Mouse (Mus musculus) left cerebral cortex, adult 9 months (tissue): ENCODE data around the gene Gm49510.
A peak's percentile ranks its signal among the peaks of the same experiment; 100 is the strongest.

ENCODE experiments used
- DNase-seq, 2 experiments: peaks; one replicate each; pipeline ENCODE4 v3.0.0; 2022; ENCODE audit warnings: low spot score in 2 of 2

Gm49510 gene

DNA sequence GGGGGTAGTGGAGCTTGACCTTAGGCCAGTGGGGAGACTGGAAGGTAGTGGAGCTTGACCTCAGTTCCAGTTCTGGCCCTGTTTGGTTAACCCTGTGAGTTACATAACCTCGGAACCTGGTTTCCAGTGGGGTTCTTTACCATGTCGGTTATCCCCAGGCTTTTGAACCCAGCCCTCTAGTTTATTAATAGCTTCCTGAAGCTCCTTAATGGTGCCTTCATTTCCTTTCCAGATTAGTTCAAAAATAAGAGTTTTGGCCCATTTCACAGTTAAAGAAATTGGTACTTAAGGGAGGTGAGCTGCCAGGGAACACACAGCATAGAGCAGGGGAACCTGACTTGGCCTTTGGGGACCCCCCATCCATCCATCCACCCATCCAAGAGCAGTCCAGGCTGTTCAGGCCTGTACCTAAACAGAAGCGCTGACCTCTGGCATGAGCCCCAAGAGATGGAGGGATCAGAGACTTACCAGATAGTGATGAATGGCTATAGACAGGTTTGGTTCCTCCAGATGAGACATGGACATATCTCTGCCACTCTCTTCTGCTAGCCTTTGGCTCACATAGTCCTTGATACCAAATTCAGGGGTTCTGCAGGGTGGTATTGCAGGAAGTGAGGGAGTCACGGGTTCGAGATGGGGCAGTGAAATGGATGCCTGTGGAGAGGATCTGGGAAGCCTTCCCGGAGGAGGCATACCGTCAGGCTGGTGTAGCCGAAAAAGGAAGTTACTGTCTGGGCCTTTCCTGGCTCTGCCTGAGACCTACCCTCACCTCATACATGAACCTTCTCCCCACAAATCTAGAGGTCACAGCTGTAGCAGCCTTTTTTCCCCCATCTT lies 15.6 kb downstream of the Gm49510 start:
- DNase-seq = no peak

DNA sequence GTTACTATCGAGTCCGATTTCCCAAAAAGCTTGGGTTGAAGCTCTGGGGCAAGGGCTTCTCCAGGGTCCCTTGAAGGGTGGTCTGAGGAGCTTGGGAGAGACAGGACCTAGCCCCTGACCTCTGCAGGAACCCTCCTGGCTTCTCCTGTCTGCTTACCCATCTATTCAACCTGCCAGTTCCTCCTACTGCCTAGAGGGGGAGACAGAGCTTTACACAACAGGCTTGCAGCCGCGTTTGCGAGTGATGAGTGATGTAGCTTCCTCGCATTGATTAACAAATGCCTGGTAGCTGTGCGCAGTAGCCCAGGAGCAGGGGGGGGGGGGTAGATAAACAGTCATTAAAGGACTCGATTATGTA lies 16.2 kb downstream of the Gm49510 start:
- DNase-seq = peak in 1 of 2 experiments; percentile 85

DNA sequence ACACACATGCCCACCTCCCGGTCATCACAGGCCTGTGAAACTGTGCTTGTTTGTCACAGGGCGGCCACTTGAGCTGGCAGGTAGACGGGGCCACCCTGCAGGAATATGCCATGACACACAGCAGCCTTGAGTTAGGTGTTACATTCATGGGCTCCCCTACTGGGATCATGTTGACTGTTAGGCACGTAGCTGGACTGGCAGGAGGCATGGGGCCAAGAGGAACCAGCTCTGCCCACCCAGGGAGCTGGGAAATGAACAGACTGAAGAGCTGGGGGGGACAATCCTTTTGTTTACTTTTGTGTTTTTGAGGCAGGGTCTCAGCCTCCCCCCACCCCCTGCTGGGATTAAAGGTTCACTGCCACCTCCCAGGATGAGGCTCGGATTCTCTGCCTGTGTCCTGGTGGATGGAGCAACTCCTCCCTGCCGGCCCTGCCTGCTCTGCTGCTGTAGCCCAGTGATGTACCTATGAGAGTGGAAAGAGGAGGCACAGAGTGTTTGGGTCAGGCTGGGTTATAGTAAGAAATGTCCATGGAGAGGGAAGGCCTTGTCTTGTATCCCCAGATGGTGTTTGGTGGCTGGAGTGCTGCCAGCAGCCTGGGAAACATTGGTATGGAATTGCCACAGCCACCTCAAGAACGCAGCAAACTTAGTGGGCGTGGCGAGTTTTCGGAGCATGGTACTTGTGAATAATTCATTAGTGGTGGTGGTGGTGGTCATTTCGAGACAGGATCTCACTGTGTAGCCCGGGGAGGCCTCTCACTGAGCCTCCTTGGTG lies 16.8 kb downstream of the Gm49510 start:
- no peak for DNase-seq

DNA sequence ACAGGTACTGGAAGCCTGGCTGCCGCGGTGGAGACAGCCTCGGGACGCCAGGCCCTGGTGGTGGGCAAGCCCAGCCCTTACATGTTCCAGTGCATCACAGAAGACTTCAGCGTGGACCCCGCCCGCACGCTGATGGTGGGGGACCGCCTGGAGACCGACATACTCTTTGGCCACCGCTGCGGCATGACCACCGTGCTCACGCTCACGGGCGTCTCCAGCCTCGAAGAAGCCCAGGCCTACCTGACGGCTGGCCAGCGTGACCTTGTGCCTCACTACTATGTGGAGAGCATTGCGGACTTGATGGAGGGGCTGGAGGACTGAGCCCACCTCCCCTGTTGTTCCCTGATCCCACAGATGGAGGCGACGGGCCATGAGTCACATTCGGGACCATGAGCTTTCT lies 18.7 kb downstream of the Gm49510 start:
- no peak for DNase-seq

DNA sequence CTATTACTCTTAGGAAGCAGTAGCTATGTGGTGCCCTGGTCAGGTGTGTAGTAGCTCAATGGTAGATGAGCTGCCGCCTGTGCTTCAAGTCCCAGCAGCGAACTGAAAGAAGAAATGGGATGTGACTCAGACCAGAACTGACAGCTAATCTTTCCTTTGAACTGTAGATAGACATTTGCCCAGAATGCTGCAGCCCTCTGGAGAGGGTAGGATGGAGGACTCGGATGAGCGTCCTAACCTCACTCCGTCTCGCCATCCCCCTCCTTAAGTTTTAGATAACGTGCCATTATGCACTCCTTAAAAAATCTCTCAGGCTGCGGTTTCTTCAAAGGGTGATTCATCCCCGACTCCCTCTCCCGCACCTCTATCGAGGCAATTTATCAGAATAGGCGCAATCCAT lies 20.4 kb downstream of the Gm49510 start:
- no peak for DNase-seq

DNA sequence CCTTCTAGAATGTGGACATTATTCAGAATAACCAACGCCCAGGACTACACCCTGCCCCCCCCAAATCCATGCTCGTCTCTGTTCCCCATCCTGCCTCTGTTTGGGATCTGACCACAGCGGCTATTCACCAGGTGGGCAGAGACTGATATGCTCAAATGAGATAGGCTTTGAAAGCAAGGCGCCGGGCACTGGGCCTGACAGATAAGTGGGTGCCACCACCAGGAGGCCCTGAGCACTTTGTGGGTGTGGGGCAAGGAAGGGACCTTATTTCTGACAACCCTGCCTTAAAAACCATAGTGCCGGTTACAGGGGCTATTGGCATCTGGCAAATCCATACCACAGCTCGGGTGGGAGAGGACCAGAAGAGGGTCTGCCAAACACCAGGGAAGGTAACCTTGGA lies 23.2 kb downstream of the Gm49510 start:
- DNase-seq = no peak

DNA sequence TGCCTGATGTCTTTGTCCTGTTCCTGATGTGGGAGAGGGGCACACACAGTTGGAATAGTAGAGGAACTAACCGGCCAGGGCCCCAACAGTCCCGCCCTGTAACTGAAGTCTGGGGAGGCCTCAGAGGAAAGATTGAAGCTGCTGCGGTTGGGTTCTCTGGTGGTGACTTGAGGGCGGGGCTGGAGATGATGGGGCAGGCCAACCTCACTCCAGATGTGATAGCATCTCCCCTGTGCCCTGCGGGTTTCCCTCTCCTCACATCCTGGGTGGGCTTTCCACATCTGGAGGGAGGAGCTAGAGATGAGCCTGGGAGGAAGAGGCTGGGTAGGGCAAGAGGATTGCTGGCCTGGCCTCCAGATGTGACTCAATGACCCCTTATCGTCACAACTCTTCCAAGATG lies 24.1 kb downstream of the Gm49510 start:
- DNase-seq = no peak

DNA sequence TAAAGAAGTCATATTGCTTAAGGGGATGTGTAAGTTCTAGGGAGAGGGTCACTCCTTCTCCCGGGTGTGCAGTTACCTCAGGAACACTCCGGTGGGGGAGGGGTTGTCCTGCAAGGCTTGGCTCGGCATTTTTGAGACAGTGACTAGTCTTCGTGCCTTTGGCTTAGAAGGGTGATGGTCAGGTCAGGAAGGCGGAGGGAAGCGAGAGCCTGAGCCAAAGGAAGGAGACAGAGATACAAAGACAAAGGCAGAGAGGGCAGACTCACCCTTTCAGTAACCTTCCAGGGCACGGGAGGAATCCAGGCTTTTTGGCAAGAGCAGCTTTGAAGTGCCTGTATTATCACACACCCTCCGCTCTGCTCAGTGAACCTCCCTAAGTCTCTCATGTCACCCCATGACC lies 25.7 kb downstream of the Gm49510 start:
- no peak for DNase-seq

DNA sequence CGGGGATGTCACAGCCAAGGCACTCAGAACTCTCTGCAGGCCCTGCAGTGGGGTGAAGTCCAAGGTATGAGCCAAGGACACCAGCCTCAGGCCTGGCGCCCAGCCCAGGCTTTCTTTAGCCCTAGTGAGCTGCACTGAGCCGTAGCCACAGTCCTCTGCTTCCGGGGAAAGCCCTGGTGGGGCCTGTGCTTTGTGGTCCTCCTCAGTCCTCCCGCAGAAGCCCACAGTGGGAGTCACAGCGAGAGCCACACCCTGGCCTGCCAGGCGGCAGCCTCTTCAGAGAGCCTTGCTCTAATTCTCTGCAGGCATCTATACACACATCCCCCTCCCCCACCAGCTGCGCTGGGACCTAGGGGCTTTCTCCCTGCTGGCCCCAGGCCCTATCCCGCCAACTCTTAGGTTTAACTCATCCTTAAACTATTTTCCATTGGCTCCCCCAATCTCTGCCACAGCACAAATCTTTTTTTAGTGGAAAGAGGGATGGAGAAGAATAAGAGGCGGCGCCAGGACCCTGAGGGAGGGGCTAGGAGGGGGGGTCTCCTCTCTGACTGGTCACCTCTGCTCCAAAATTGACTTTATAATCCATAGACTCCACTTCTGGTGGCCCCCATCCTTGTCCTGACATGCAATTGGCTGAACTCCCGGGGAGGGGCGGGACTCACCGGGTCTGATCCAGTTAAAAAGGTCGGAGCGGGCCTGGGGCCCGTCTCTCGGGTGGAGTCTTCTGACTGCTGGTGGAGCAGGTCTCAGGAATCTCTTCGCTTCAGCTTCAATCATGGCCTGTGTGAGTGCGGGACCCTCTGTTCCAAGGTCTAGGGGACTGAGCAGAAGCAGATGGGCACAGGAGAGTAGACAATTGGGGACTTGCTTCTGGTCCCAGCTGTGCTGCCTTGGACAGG lies 26.8 kb downstream of the Gm49510 start, which contains the start of gene Lgals1:
Gene Lgals1 (plus strand): TSS at position 705 of the 899 bp plus-strand sequence.
- peak in 1 of 2 experiments; percentile 45 for DNase-seq

DNA sequence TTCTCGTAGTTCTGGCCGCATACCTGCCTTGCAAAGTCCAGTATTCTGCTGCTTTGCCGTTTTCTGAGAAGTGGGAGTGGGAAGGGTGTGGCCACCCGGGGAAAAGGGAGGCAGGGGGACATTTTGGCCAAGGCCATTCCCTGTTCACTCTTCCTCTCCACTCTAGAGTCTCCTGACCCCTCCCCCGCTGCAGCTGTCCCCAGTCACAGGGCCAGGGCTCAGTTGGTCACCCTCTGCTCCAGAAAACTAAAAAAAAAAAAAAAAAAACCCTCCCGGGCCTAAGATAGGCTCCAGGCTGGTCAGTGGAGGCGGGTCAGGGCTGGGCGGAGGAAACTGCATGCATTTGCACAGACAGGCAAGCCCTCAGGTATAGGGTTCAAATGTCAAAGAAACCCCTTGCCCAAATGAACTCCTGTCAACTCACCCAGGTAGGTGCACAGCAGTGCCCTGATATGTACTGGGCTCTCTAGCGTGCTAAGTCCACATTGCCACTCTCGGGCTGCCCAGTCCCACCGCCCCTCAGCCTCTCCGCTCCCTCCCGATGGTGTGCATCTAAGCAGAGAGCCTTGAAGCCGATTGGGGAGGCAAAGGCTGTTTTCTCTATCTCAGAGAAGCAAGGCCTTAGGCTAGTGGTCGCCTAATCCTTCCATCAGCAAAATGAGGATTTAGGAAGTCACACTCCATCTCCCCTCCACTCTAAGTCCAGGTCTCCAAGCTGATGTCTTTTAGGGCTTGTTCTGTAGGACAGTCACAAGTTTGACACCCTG lies 27.7 kb downstream of the Gm49510 start:
- no peak for DNase-seq

DNA sequence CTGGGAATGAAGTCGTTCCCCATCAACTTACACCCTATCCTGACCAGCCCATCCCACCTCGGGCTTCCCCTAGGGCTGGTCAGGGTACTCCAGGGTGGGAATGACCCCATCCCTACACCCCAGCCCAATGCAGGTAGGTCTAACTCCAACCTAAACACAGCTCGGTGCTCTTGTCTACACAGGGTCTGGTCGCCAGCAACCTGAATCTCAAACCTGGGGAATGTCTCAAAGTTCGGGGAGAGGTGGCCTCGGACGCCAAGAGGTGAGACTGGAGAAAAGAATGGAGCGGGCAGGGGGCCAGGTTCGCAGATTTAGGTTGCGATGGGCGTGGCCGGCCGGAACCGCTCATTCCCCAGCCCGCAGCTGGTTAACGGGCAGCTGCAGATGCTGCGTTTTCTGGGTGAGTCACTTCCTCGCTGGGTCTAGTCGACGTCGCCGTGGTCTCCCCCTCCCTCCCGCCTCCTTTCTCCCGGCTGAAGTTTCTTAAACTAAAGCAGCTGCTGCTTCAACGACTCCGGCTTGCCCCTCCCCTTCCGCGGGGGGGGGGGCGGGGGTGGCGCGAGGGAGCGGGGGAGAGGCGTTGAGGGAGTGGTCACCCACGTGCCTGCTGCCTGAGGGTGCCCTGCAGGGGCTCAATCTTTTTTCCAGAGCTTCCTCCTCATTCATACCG lies 28.5 kb downstream of the Gm49510 start:
- peak in 1 of 2 experiments; percentile 53 for DNase-seq

DNA sequence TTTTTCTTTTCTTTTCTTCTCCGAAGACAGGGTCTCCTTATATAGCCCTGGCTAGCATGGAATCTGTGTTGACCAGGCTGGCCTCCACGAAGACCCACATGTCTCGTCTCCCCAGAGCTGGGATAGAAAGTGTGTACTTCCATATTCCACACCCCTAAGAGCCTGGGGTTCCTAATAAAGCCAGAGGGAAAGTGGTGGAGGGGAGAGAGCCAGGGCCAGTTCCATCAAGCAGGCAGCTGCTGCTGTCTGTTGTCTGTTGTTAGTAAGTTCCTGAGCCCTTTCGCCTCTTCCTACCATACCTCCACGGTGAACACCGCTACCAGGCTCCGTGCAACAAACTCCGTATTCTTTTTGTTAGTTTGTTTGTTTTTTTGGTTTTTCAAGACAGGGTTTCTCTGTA lies 29.1 kb downstream of the Gm49510 start:
- DNase-seq = no peak

DNA sequence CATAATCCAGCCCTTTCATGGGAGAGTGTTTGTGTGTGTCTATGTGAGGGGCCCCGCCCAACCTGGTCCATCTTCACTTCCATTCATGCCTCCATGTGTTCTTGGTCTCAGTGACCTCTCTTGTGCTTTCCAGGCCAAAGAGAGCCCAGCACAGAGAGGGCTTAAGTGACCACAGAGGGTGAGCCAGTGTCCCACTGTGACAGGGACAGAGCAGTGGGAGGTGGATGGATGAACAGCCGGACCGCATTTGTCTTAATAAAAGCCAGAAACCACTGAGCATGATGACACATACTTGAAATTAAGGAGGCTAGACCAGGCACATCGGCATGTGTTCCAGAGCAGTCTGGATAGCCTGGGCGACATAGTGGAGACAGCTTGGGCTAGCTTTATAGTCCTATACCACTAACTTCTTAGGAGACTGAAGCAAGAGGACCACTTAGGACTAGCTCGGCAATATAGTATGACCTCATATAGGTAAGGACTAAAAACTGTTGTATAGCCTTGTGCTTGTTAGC lies 30.8 kb downstream of the Gm49510 start:
- DNase-seq = no peak

DNA sequence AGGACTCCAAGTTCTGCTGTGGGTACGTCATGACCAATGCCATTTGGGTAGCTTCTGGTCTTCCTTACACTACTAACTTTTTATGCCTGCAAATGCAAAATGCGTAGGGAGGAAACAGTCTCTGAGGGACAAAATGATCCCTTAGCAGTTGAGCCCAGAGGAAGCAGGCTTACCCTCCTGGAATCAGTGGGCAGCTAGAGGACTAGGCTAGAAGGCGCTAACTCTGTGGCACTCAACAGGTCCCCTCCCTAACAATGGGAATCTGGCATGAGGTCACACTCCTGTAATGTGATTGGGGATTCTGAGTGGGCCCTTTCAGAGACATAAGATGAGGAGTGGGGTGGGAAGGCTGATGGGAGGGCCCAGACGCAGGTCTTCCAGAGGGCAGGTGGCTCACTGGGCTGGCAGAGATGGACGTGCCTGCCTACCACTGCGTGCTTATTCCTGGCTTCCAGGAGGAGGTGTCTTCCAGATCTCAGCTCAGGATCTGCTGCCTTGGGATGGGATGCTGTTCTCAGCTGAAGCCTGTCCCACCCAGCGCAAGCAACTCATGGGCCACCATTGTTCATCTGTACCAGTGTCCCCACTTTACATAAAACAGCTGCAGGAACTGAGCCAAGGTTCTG lies 31.4 kb downstream of the Gm49510 start:
- DNase-seq = no peak

DNA sequence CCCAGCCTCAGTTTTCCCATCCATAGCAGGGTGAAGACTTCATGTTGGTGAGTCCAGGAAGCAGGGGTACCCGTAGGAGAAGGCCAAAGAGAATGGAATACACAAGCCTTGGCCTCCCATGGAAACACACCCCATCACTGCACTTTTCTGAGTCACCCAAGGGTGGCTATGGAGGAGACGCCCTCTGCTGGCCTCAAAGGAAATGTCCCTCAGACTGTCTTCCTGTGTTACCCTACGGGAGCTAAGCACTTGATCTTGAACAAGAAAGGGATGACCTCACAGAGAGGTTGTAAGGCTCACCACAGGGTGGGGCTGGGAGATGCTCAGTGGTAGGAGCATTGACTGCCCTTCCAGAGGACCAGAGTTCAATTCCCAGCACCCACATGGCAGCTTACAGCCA lies 32.1 kb downstream of the Gm49510 start:
- no peak for DNase-seq

DNA sequence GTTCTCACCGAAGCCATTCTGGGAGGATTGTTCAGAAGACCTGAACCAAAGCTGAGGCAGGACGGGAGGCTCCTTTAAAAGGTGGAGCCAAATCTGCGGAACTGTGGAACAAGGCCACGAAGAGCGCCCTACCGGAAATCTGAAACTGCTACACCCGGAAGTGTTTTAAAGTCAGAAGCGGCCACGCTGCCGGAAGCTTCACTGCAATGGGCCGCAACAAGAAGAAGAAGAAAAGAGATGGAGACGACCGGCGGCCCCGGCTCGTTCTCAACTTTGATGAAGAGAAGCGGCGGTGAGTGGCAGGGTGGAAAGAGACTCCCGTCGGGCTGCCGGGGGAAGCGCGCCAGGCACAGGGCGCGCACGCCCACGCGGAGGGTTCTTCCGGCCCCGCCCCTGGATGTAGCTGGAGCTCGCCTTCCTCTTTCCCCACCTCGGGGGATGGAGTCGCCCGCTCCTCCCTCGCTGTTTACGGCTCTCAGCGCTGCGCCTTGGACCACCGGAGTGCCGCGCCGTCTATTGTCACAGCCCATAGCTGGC lies 35.4 kb downstream of the Gm49510 start, which contains the start of gene Nol12:
Gene Nol12 (plus strand): TSS at position 150 of the 537 bp plus-strand sequence.
- DNase-seq = peak in 1 of 2 experiments; percentile 92

DNA sequence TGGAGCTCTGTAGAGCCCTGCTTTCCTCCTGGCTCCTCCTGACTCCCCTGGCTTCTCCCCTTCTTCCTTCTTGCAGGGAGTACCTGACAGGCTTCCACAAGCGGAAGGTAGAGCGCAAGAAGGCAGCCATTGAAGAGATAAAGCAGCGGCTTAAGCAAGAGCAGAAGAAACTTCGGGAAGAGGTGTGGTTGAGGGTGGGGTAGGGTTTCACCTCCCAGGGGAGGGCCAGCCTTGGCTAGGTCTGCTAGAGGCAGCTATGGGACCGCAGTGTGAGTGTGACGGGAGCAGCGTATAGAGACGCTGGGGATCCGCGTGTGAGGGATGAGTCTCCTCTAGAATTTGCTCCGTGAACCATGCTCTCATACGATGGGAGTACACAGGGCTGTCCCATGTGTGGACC lies 36.9 kb downstream of the Gm49510 start:
- no peak for DNase-seq

DNA sequence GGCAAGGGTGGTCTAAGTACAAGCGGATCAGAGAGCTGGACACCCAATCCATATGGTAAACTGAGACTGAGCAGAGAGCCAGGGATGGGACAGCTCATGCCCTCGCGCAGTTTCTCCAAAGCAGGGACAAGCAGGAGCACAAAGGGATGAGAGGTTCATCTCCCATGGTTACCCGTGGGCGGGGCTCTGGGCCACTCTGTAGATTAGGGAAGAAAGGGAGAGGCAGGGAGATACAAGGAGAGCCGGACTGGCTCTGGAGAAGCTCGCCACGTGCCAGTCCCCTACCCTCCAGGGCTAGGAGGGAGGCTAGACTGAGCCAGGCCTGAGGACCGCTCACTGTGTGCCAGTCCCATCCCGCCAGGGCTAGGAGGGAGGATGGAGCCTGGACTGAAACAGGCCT lies 37.8 kb downstream of the Gm49510 start:
- no peak for DNase-seq

DNA sequence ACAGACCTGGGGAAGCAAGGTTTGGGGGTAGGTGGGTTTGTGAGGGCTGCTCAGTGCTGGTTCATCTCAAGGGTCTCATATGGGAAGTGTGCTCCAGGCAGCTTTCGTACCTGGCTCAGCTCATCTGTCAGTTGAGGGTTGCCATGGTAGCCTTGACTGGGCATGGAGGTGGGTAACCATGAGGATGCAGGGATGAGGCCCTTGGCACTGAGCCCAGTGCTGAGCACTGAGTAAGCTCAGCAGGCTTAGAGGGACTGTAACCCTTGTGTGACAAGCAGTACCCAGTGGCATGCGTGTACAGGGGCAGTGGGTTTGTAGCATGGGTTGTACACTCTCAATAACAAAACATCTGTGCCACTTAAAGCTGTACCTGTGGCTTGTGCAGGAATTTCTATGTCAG lies 38.5 kb downstream of the Gm49510 start:
- DNase-seq = no peak

DNA sequence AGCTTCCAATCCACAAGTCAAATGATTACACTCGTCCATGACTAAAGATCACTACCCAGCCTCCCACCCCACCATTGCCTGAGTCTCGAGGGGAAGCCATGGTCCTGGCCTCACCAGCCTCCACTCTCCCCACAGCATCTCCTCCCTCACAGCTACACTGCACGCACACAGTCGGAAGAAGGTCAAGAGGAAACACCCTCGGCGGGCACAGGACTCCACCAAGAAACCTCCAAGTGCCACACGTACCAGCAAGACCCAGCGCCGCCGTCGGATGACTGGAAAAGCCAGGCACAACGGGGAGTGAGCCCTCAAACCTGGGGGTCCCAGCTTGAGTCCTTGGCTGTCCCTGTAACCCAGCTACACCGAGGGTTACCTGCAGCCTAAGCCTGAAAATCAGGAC lies 40.9 kb downstream of the Gm49510 start:
- no peak for DNase-seq
